Mouse (Mus musculus) activated CD4-positive, CD25-positive, alpha-beta regulatory T cell, adult 9 weeks (primary cell): ENCODE measurements around the gene Sptbn2. TPM values are rescaled to one million over a fixed set of nuclear protein-coding genes. Genes with fewer than 3 reads are reported as not detected.

Experiments
- polyA plus RNA-seq: library from polyadenylated mRNA; unstranded; fragments of 100-300 nt; shearing (Covaris generic); gene quantifications from one replicate; pipeline ENCODE4 v1.2.1, GENCODE M21; 2017

Gene Sptbn2
- 1.3 TPM for polyA plus RNA-seq

GRCm38 (mm10) chr19:4711098-4711600, at the start of gene Sptbn2:
Gene Sptbn2, plus strand, starts transcription at chr19:4711167.

GRCm38 (mm10) chr19:4698205-4698677, 12.7 kb upstream of the Sptbn2 start, which contains the start of gene Gm960:
Gene Gm960, minus strand, starts transcription at chr19:4698668.

GRCm38 (mm10) chr19:4756193-4756911, 45.4 kb downstream of the Sptbn2 start, which contains the start of gene Rbm4b:
Gene Rbm4b, plus strand, starts transcription at chr19:4756497.

GRCm38 (mm10) chr19:4793831-4794422, 83.0 kb downstream of the Sptbn2 start, which contains the start of gene Rbm4:
Gene Rbm4, minus strand, starts transcription at chr19:4793901.

Other genes starting within 250 kb of the Sptbn2 start
- gene Syt12, start 233.7 kb upstream of the Sptbn2 start, polyA plus RNA-seq: not detected
- not detected for gene 2010003K11Rik, start 212.6 kb upstream of the Sptbn2 start, polyA plus RNA-seq
- 3.7 TPM for gene Pcx, start 200.7 kb upstream of the Sptbn2 start, polyA plus RNA-seq
- not detected for gene Lrfn4, start 95.5 kb upstream of the Sptbn2 start, polyA plus RNA-seq
- 54.1 TPM for gene Rce1, start 85.5 kb upstream of the Sptbn2 start, polyA plus RNA-seq
- gene Gm960, start 12.5 kb upstream of the Sptbn2 start, polyA plus RNA-seq: not detected
- 53.1 TPM for gene Rbm4b, start 45.3 kb downstream of the Sptbn2 start, polyA plus RNA-seq
- 62.0 TPM for gene Rbm4, start 82.7 kb downstream of the Sptbn2 start, polyA plus RNA-seq
- 52.8 TPM for gene Gm21992, start 100.4 kb downstream of the Sptbn2 start, polyA plus RNA-seq
- gene Rbm14, start 100.5 kb downstream of the Sptbn2 start, polyA plus RNA-seq: 98.3 TPM
- 213 TPM for gene Ccs, start 128.2 kb downstream of the Sptbn2 start, polyA plus RNA-seq
- gene Ccdc87, start 128.2 kb downstream of the Sptbn2 start, polyA plus RNA-seq: 0.28 TPM
- 7.4 TPM for gene Ctsf, start 144.0 kb downstream of the Sptbn2 start, polyA plus RNA-seq
- gene Actn3, start 166.7 kb downstream of the Sptbn2 start, polyA plus RNA-seq: 0.10 TPM
- gene Zdhhc24, start 167.5 kb downstream of the Sptbn2 start, polyA plus RNA-seq: 7.9 TPM
- gene Bbs1, start 195.5 kb downstream of the Sptbn2 start, polyA plus RNA-seq: 0.92 TPM
- 136 TPM for gene Dpp3, start 217.1 kb downstream of the Sptbn2 start, polyA plus RNA-seq
- 0.65 TPM for gene Peli3, start 232.0 kb downstream of the Sptbn2 start, polyA plus RNA-seq